Mouse (Mus musculus) erythroid progenitor cell, adult 5-6 weeks (primary cell): Measurements from ENCODE around the gene Them7. TPM values are rescaled to one million over a fixed set of nuclear protein-coding genes. Genes with fewer than 3 reads are reported as not detected.

ENCODE experiments used
- ATAC-seq: replicated peaks from 2 replicates; pipeline ENCODE4 v1.8.0; 2016; ENCODE audit warnings: moderate number of reproducible peaks, mild to moderate bottlenecking, moderate TSS enrichment, inconsistent platforms; ENCODE audit not compliant: poor library complexity, low FRiP score, severe bottlenecking
- total RNA-seq, 2 experiments: library from RNA; stranded (forward) in 1 of 2; stranded (reverse) in 1 of 2; fragments of 150-400 nt in 1 of 2; fragments of 186-747, 209-891 nt in 1 of 2; gene quantifications; 2 replicates each; pipeline versions ENCODE4 v1.2.3 to v1.2.4; 2015 to 2017; ENCODE audit warnings: low replicate concordance in 2 of 2

The Them7 gene
- total RNA-seq, 2 experiments from 2014 or later: not detected

DNA sequence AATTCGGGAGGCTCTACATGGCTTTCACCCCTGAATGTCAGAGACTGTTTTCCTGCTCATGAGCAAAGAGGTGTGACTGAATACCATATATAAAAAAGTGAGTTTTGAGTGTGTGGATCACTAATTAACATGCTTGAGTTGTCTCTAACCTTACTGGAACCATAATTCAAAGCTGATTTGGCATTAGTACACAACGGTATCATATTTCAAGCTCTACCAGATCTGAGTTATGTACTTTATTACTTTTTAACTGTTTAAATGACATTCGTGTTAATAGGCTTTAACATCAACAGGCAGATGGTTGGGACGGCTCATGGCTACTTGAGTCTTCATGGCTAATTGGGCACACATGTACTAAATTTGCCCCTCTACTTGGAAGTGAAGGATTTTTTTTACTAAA, 8.3 kb downstream of the Them7 start:
- no peak for ATAC-seq

- ATAC-seq: no peak
These were observed 10.2 kb downstream of the Them7 start for GRCm38 (mm10) chr2:105234278-105234677.

DNA sequence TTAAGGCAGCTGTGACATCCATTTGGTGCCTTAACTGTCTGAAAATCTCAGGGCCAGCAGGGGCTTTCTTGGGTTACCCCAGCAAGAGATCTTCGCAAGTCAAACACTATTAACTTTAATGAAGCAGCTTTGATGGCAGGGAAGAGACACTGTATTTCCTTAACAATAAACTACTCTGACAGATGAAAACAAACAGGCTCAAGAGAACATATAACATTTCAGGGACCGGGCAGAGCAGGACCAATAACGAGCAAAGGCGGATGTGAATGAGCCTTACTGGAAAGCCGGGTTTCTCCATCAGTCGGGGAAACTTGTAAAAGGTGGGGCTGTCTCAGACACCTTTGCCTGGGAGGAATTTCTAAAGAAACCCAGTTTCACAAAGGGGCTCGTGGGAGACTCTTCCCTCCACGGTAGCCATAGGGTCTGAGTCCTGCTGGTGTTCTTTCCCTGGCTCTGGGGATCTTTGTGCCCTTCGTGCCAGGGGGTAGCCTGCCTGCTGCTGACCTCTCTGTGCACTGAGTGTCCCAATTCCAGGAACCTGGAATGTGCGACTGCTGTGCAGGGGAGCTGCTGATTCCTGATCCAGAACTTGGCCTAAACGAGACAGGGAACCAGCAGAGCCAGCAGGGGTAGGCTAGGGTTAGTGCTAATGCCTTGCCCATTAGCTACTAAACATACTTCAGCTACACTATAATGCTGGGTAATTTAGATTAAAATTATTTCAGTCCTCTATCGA, 11.4 kb downstream of the Them7 start:
- ATAC-seq: no peak

DNA sequence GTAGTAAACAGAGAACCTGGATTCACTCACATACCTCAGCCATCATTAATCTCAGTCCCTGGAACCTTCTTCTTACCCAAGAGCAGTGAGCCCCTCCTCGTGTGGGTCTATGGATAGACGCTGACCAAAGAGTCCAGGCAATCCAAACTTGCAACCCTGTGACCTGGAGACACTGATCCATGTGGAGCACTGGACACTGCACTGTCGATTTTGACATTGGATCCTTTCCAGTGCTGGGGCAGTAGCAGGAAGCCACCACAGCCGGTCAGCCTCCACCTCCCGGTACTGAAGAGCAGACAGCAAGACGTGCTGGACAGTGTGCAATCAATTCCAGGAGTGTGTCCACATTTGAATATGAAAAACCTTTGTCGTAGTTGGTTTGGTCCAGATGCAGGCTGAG, 13.3 kb downstream of the Them7 start:
- ATAC-seq: no peak

DNA sequence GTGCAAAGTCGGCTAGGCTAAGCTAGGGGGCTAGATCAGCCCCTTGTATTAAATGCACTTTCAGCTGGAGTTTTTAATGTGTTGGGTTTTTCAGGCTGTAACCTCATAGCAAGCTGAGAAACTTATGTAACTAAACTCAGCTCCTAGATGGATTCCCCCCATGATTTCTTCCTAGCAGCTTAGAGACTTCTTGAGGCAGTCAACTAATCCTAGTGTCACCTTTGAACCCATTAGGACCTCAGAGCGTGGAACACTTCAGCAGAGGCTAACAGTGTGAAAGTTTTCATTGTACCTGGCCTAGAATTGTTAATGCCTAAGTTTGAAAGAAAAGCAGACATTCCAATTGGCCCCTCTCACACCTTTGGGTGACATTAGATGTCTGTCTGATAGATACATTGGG, 13.7 kb downstream of the Them7 start:
- no peak for ATAC-seq

DNA sequence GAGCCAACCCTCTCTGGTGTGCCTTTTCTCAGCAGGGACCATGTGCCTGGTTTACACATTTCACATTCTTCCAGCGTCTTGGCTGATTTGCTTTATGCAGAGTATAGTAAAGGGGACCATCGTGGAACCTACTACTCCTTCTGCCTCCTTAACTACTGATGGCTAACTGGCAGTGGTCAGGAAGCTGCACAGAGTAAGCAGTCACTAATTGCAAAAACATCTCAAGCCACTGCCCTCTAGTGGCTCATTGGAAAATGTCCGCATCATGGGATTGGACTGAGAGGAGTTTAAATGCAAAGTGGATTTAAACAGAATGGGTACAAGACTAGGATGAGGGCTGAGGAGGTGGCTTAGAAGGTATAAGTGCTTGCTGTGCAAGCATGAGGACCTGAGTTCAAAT, 14.7 kb downstream of the Them7 start:
- no peak for ATAC-seq

DNA sequence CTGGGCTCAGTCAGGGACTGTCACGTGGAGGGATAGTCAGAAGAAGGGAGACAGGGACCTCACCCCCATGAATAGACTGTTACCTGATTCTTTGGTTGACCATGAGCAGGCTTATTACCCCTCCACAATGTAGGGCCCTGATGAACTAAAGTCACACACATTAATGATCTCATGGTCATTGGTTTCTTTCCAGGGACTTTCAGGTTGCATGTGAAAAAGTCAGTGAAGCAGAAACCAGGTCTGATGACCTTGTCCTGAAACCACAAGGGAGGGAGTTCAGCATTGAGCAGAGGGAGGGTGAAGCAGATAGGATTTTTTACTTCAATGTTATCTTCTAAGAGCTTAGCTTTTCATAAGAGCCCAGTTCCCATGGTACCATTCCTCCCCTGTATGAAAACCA, 16.5 kb downstream of the Them7 start:
- ATAC-seq: no peak

DNA sequence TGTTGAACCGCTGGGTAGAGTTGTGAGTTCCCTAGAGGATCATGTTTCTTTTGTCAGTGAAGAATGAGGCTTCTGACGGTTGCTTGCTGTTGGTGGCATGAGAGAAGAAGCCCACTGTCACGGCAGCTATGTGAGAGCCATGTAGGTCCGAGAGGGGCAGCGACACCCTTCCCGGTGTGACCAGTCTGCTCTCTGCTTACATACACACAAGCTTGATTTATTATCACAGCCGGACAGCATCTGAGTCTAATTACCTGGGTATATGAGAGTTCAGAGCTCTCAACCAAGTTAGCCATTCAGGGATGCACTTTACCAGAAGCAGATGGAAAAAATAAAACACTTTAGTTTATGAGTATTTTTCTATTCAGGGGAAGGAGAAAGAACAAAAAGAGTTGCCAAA, 18.8 kb downstream of the Them7 start:
- no peak for ATAC-seq

DNA sequence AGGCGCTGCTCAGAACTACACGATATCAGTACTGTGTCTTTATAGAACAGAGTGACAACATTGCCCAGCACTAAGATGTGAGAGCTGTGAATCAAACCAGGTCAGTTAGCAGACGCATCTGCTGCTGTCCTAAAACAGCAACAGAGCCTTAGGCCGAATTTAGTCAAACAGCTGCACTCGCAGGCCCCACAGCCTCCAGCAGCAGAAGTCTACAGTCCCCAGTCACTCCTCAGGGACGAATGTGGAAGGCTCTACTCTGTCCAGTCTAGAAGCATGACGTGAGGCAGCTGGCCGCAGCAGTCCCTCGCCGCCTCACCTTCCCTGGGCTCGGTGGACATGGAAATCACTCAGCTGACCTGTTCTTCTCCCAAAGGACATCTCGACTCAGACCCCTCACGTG, 20.6 kb downstream of the Them7 start:
- no peak for ATAC-seq

GRCm38 (mm10) chr2:105251978-105252377, 27.9 kb downstream of the Them7 start:
- no peak for ATAC-seq

DNA sequence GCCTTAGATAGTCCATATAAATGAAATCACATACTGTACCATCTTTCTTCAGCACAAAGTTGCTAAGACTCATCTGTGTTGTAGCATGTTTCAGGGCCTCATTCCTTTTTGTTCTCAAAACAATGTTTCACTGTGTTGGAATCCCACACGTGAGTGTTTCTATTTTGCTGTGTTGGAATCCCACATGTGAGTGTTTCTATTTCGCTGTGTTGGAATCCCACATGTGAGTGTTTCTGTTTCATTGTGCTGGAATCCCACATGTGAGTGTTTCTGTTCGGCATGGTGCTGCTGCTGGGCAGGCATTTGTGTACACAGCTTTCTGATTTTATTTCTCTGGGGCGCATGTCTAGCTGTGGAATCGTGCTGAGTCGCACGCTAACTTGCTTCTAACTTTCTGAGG, 28.7 kb downstream of the Them7 start:
- ATAC-seq: peak; percentile 67; the same call in 1 of the 2 replicates

DNA sequence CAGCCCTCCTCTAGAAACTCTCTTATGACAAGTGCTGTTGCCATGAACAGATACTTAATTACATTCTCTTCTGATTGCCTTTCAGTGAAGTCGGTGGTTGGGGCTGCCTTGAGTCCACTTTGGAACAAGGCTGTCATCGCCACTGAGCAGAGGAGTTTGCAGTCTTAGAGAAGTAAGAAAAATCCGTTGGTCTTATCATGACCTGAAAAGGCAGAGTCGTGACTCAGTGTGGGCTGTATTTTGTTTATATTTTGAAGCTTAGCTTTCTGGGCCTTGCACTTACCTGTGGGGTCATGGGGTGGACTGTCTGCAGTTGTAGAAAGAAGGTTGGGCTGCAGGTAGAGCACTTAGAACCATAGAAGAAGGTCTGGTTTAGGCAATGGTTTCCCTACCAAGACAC, 31.3 kb downstream of the Them7 start:
- ATAC-seq: no peak

DNA sequence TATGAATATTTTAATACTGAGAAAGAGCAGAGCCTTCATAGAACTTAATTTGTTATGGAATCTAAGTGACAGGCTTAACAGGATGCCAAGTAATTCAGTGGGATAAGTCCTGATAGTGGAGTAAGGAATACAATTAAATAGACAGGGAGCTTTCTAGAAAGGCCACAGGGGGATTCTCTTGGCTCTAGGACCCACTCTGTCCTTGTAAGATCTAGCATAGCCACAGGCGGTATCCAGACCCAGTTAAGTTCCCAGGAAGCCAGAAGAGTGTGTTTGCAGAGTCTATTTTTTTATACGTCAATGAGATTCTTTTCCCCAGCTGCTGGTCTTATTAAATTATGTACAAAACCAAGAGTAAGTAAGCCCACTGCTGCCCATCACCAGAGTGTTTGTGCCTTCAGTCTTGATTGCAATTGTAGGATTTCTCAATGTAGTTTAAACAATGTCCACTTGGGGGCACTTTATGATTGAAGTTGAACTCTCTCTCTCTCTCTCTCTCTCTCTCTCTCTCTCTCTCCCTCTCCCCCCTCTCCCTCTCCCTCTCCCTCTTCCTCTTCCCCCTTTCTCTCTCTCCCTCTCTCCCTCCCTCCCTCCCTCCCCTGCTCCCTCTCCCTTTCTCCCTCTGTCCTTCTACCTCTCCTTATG, 32.4 kb downstream of the Them7 start:
- no peak for ATAC-seq

DNA sequence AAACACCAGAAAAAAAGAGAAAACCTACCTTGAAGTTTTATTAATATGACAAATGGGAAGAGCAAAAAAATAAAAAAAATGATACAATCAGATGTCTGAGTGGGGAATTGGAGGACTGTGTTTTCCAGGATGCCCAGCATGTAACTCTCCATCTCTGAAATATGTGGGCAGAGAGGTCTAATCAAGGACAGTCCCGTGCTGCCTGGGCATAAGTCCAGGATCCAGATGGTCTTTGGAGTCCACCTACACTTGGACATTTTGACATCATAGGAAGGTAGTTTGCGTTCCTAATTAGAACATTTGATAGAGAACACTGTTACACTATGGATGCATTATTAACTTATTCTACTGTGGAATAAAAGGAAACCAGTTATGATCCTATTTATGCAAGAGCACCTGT, 33.3 kb downstream of the Them7 start:
- no peak for ATAC-seq

GRCm38 (mm10) chr2:105261335-105261734, 37.2 kb downstream of the Them7 start:
- ATAC-seq: no peak

GRCm38 (mm10) chr2:105263219-105263618, 39.1 kb downstream of the Them7 start:
- no peak for ATAC-seq

- no peak for ATAC-seq
These were observed 58.4 kb downstream of the Them7 start for GRCm38 (mm10) chr2:105282407-105283077.

GRCm38 (mm10) chr2:105283811-105284210, 59.7 kb downstream of the Them7 start:
- ATAC-seq: no peak

DNA sequence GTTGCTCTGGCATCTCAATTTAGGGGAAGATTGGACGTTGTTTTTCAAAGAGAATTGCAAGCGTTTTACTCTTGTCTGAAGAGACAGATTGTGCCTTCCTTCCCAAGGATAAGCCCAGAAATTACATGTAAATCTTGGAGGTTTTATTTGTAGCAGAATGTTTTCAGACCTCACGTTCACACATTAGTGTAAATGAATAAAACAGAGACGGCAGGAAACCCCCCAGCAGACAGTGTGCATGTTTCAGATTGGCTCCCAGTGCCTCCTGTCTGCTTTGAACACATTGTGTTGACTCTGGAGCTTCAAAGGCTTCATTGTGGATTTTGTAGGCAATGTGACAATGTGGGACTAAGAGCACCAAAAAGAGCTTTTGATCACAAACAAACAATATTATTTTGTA, 60.7 kb downstream of the Them7 start:
- no peak for ATAC-seq

DNA sequence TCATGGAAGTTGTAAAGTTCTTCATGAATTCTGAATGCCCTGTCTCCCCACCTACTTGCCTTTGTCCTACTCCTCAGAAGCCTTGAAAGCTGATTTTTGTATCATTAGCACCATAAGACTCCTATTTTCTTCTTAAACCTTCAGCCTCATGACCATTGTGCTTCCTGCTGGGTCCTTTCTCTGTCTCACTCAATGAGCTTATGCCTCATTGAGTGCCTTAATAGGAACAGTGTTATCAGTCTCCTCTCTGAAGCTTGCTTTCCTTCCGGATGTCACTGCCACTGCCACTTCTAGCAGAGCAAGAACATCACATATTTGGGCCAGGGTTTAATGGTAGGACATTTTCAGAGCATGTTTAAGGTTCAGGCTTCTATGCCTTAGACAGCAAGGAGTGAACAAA, 71.7 kb downstream of the Them7 start:
- no peak for ATAC-seq

DNA sequence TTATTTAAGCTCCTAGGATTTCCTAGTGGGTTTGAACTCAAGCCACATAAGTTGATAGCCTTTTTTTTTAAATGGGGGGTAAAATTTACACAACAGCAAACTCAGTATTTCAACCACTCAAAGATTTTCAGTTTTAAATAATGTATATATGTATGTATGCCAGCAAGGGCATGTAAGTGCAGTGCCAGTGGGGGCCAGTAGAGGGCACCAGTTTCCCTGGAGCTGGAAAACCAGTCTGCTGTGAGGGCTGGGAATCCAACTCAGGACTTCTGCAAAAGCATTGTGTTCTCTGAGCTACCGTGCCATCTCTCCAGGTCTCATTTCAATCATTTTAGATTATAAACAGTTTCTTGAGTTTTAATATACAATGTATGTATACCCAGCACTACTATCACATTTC, 74.8 kb downstream of the Them7 start:
- ATAC-seq: no peak
